ENCODE assay signal across 9 mouse cellular contexts in genomic region chr7:120754671-120755070, GRCm38 (mm10). TPM values are rescaled to one million over a fixed set of nuclear protein-coding genes. Genes with fewer than 3 reads are reported as not detected.
DNase-seq lines count a peak whose midpoint lies in the region; ATAC-seq and TF ChIP-seq lines count a peak whose summit lies in the region.
"Had no signal": no experiment of that assay in that cellular context is flagged by ENCODE, and none has a peak within 500 bp of the region (broad histone marks: within the 10 kb centered on the region; RNA-seq: fewer than 3 reads in every experiment).

No protein-coding gene starts in this region.

- ATAC-seq in G1E (ENCODE audit: extremely low read depth, insufficient number of reproducible peaks, low FRiP score, poor library complexity, severe bottlenecking) = peak; percentile 60; the same call in 1 of the 2 replicates
- ATAC-seq in cerebellum, adult (ENCODE audit: insufficient number of reproducible peaks, low FRiP score, low TSS enrichment) = 0 out of 2 replicates have a peak, but pooled peaks have one; percentile 75
- peak; percentile 81 for ATAC-seq in forebrain, embryonic 15.5 days (replicated peaks)
- ATAC-seq in hindbrain, embryonic 13.5 days (ENCODE audit: low FRiP score) = peak; percentile 71; the same call in 1 of the 2 replicates

- WGBS in forebrain, embryonic 15.5 days = 4% methylated on average over 5 of the region's 5 CpGs
- WGBS in hindbrain, embryonic 13.5 days = 7% methylated on average over 5 of the region's 5 CpGs

- no peaks in the 10 kb centered on the region for H3K36me3 ChIP-seq in G1E (replicated peaks)
- H3K36me3 ChIP-seq in forebrain, embryonic 15.5 days = no peaks in the 10 kb centered on the region
- H3K36me3 ChIP-seq in hindbrain, embryonic 13.5 days = no peaks in the 10 kb centered on the region
- H3K36me3 ChIP-seq: limb, embryonic 12.5 days had no signal

- TF ChIP-seq CTCF in G1E (IDR thresholded peaks at IDR 0.05; ENCODE audit: low read depth, low read length) = peak; percentile 79

- peak; percentile 59 for DNase-seq in G1E (ENCODE audit: low spot score)
- peak; percentile 86 to 88 for DNase-seq in layer of hippocampus, postnatal 10 days (ENCODE audit: low spot score in 2 of 2)
- DNase-seq in lung, postnatal 25 days (ENCODE audit: low spot score) = peak; percentile 71
- DNase-seq in retina, postnatal 1 day = peak; percentile 86
- peak; percentile 65 to 73 for DNase-seq in thymus, postnatal 36 days

- H3K27me3 ChIP-seq in G1E (ENCODE audit: insufficient read depth, low read length) = peaks cover 32% of the 10 kb centered on the region
- no peaks in the 10 kb centered on the region for H3K27me3 ChIP-seq in forebrain, embryonic 15.5 days
- no peaks in the 10 kb centered on the region for H3K27me3 ChIP-seq in hindbrain, embryonic 13.5 days
- H3K27me3 ChIP-seq: limb, embryonic 12.5 days had no signal

- H3K4me2 ChIP-seq in forebrain, embryonic 15.5 days (replicated peaks) = no peak overlapping the region
- H3K4me2 ChIP-seq in hindbrain, embryonic 13.5 days = no peak overlapping the region
- H3K4me2 ChIP-seq: limb, embryonic 12.5 days had no signal

- H3K4me1 ChIP-seq in G1E (ENCODE audit: insufficient read depth, low read depth, low read length) = peaks cover 10% of the 10 kb centered on the region; the same call in 1 of the 2 replicates
- H3K4me1 ChIP-seq in forebrain, embryonic 15.5 days = 0 out of 2 replicates have a peak, but pooled peaks cover 4% of the 10 kb centered on the region
- no peaks in the 10 kb centered on the region for H3K4me1 ChIP-seq in hindbrain, embryonic 13.5 days (replicated peaks)
- H3K4me1 ChIP-seq: limb, embryonic 12.5 days had no signal

- H3K9ac ChIP-seq in forebrain, embryonic 15.5 days (replicated peaks) = no peak overlapping the region
- H3K9ac ChIP-seq in hindbrain, embryonic 13.5 days = no peak overlapping the region
- H3K9ac ChIP-seq: limb, embryonic 12.5 days had no signal

- H3K9me3 ChIP-seq in G1E (replicated peaks) = peaks cover 4% of the 10 kb centered on the region; the same call in 1 of the 2 replicates
- H3K9me3 ChIP-seq in forebrain, embryonic 15.5 days = no peaks in the 10 kb centered on the region
- no peaks in the 10 kb centered on the region for H3K9me3 ChIP-seq in hindbrain, embryonic 13.5 days
- H3K9me3 ChIP-seq: limb, embryonic 12.5 days had no signal

- H3K27ac ChIP-seq in forebrain, embryonic 15.5 days (replicated peaks) = no peak overlapping the region
- no peak overlapping the region for H3K27ac ChIP-seq in hindbrain, embryonic 13.5 days
- H3K27ac ChIP-seq: limb, embryonic 12.5 days had no signal

- no peak overlapping the region for H3K4me3 ChIP-seq in G1E (ENCODE audit: low read depth, low read length)
- no peak overlapping the region for H3K4me3 ChIP-seq in forebrain, embryonic 15.5 days
- no peak overlapping the region for H3K4me3 ChIP-seq in hindbrain, embryonic 13.5 days
- H3K4me3 ChIP-seq: limb, embryonic 12.5 days had no signal

RNA-seq across cellular contexts. Expression of gene Vwa3a, which starts 15.6 kb away (rescaled TPM):
- total RNA-seq in G1E (2014; fragmentation: Nextera tagmentation) (not detected in 2 replicates), G1E (2017) (0.11 TPM in 1 of 2 replicates, not detected in the other)
- not detected in 2 replicates for polyA plus RNA-seq in G1E (2012)
- 0.92 and 1.2 TPM in 2 replicates for polyA plus RNA-seq in forebrain, embryonic 15.5 days (2015; fragmentation: Nextera tagmentation; extraction: Ambion mirVana)
- polyA plus RNA-seq in hindbrain, embryonic 13.5 days (2015; fragmentation: Nextera tagmentation; extraction: Ambion mirVana) = 0.91 and 1.9 TPM in 2 replicates
- total RNA-seq in layer of hippocampus, postnatal 10 days (2021) = 10 to 100 TPM in 1 of 2 experiments, 1 to 10 TPM in 1; 9.2 to 10.2 TPM

RNA-seq across cellular contexts. Expression of gene Gm5737, which starts 57.5 kb away (rescaled TPM):
- not detected in 2 replicates for total RNA-seq in G1E (2014; fragmentation: Nextera tagmentation)
- not detected in 2 replicates for total RNA-seq in G1E (2017)
- not detected in 2 replicates for polyA plus RNA-seq in G1E (2012)
- polyA plus RNA-seq in forebrain, embryonic 15.5 days (2015; fragmentation: Nextera tagmentation; extraction: Ambion mirVana) = not detected in 2 replicates
- polyA plus RNA-seq in hindbrain, embryonic 13.5 days (2015; fragmentation: Nextera tagmentation; extraction: Ambion mirVana) = not detected in 2 replicates
- under 1 TPM in 1 of 2 experiments, not detected in 1; 0.27 TPM for total RNA-seq in layer of hippocampus, postnatal 10 days (2021)
- polyA plus RNA-seq: limb, embryonic 12.5 days had no signal
